Mouse (Mus musculus) embryonic facial prominence, embryonic 11.5 days (tissue): Measurements from ENCODE around the gene Mast3. TPM values are rescaled to one million over a fixed set of nuclear protein-coding genes. Genes with fewer than 3 reads are reported as not detected.
A peak's percentile ranks its signal among the peaks of the same experiment; 100 is the strongest.

Experiments
- ATAC-seq: fragments of 200-750 bp; cut with Nextera tagmentation; replicated peaks from 2 replicates; pipeline ENCODE4 v1.8.0; 2017; ENCODE audit warnings: low read depth; ENCODE audit not compliant: insufficient number of reproducible peaks, low FRiP score, low TSS enrichment
- DNase-seq: peaks from one replicate; pipeline ENCODE4 v3.0.0-alpha.2; 2015; ENCODE audit warnings: low spot score
- H3K27ac ChIP-seq: fragments of 300-500 bp; sonication (generic); replicated peaks from 2 replicates; pipeline ENCODE4 v1.5.1; 2014; ENCODE audit warnings: mild to moderate bottlenecking, low read depth, low read length, control low read depth
- H3K27me3 ChIP-seq: fragments of 300-500 bp; sonication (generic); 2 replicates; pipeline ENCODE4 v1.6.1; 2014; ENCODE audit warnings: mild to moderate bottlenecking, low read length, moderate library complexity, mixed read lengths; ENCODE audit not compliant: control insufficient read depth, insufficient read depth
- H3K36me3 ChIP-seq: fragments of 300-500 bp; sonication (generic); replicated peaks from 2 replicates; pipeline ENCODE4 v1.6.1; 2014; ENCODE audit warnings: low read depth, mild to moderate bottlenecking, low read length, moderate library complexity, mixed read lengths; ENCODE audit not compliant: control insufficient read depth, insufficient read depth
- H3K4me1 ChIP-seq: fragments of 300-500 bp; sonication (generic); 2 replicates; pipeline ENCODE4 v1.6.1; 2014; ENCODE audit warnings: low read length, mixed read lengths; ENCODE audit not compliant: control insufficient read depth, insufficient read depth
- H3K4me2 ChIP-seq: fragments of 300-500 bp; sonication (generic); 2 replicates; pipeline ENCODE4 v1.6.1; 2014; ENCODE audit warnings: low read depth, mild to moderate bottlenecking, control low read depth, low read length, moderate library complexity
- H3K4me3 ChIP-seq: fragments of 300-500 bp; sonication (generic); 2 replicates; pipeline ENCODE4 v1.5.1; 2014; ENCODE audit warnings: low read depth, low read length, control low read depth
- H3K9ac ChIP-seq: fragments of 300-500 bp; sonication (generic); replicated peaks from 2 replicates; pipeline ENCODE4 v1.6.1; 2014; ENCODE audit warnings: mild to moderate bottlenecking, control low read depth, low read length
- H3K9me3 ChIP-seq: fragments of 300-500 bp; sonication (generic); replicated peaks from 2 replicates; pipeline ENCODE4 v1.6.1; 2016; ENCODE audit warnings: mild to moderate bottlenecking, low read length, inconsistent platforms, mixed read lengths; ENCODE audit not compliant: control insufficient read depth
- WGBS: fragments of 180-500 bp; shearing (Covaris S2); extraction: QIAGEN DNeasy Blood & Tissue Kit; methylation state at CpG from one replicate; pipeline ENCODE4 v1.1.7; 2014; 5-methylcytosine and 5-hydroxymethylcytosine counted together
- polyA plus RNA-seq: library from polyadenylated mRNA; unstranded; fragments of >200 nt; fragmentation: Nextera tagmentation; extraction: Ambion mirVana; gene quantifications from 2 replicates; pipeline ENCODE4 v1.2.1, GENCODE M21; 2014

The Mast3 gene
- polyA plus RNA-seq, 1 experiment from 2014 or later = 9.7 TPM

DNA sequence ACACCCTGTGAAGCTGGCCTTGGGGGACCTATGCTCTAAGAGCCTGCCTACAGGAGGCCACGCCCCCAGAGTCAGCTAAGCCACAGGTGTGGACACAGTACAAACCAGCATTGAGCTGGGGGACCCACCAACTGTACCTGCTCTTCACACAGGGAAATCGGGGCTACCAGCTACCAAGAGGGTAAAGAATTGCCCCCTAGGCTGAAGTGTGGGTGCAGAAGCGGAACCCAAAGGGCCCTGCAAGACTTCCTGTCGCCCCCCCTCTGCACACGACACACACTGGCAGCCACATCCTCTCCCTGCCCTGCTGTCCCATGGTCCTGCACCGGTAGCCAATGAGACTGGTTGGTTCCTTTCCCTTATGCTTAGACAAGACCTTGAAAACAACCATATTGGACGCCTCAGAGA lies 13.6 kb downstream of the Mast3 start:
- Histone ChIP-seq H3K9ac (no peak overlapping the region; the same call in 1 of the 2 replicates), H3K4me2 (peak overlapping the region; percentile 16), H3K27me3 (no peaks in the 10 kb centered on the region), H3K27ac (no peak overlapping the region), H3K9me3 (no peaks in the 10 kb centered on the region), H3K4me1 (peaks cover 14% of the 10 kb centered on the region), H3K4me3 (no peak overlapping the region), H3K36me3 (0 out of 2 replicates have a peak, but pooled peaks cover 2% of the 10 kb centered on the region)
- DNase-seq (no peak), ATAC-seq (no peak)
- WGBS = 78% methylated on average over 7 of the region's 7 CpGs

DNA sequence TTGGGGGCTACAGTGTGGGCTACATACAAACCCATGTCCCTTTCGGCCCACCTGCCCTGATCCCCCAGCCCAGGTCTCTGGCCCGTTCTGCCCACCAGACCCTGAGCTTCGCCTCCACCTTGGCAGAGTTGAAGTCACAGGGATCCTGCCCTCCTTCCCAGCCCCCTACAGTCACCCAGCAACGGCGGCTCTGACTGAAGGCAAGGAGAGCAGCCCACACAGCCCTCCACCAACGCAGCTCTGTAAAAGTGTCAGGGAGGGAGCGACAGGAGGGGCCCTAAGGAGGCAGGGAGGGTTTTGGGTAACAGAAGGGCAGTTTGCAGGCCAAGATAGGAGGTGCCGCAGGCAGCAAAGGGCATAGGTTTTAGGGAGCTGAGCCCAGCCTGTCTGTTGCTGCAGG lies 14.0 kb downstream of the Mast3 start:
- Histone ChIP-seq H3K36me3 (peaks cover 4% of the 10 kb centered on the region; the same call in 1 of the 2 replicates), H3K27me3 (no peaks in the 10 kb centered on the region), H3K9me3 (no peaks in the 10 kb centered on the region), H3K4me1 (peaks cover 14% of the 10 kb centered on the region), H3K4me3 (0 out of 2 replicates have a peak overlapping the region, but pooled peaks have one; percentile 9), H3K4me2 (peak overlapping the region; percentile 16; the same call in 1 of the 2 replicates), H3K27ac (no peak overlapping the region), H3K9ac (peak overlapping the region; percentile 2; the same call in 1 of the 2 replicates)
- 73% methylated on average over 8 of the region's 8 CpGs for WGBS
- no peak for ATAC-seq
- DNase-seq = no peak

DNA sequence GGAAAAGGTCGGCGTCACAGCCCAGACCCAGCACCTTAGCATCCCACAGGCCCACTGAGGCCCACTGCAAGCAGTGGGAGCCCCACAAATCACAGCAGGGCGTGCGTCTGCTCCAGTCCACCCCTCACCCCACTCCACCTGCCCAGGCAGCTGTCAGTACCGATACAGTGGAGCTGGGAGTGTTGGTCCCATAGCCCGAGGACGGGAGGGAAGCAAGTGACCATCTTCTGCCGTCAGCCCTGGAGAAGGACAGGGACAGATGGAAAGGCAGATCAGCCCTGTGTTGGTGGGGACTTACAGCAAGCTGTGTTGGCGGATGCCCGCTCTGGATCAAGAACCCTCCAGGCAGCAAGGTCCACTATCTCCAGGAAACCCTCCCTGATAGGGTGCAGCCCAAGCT lies 15.8 kb downstream of the Mast3 start:
- Histone ChIP-seq H3K36me3 (peaks cover 4% of the 10 kb centered on the region), H3K27me3 (no peaks in the 10 kb centered on the region), H3K4me2 (no peak overlapping the region), H3K9me3 (no peaks in the 10 kb centered on the region), H3K4me3 (no peak overlapping the region), H3K9ac (no peak overlapping the region; the same call in 1 of the 2 replicates), H3K27ac (no peak overlapping the region), H3K4me1 (peaks cover 14% of the 10 kb centered on the region)
- no peak for ATAC-seq
- no peak for DNase-seq
- WGBS = 75% methylated on average over 10 of the region's 10 CpGs

DNA sequence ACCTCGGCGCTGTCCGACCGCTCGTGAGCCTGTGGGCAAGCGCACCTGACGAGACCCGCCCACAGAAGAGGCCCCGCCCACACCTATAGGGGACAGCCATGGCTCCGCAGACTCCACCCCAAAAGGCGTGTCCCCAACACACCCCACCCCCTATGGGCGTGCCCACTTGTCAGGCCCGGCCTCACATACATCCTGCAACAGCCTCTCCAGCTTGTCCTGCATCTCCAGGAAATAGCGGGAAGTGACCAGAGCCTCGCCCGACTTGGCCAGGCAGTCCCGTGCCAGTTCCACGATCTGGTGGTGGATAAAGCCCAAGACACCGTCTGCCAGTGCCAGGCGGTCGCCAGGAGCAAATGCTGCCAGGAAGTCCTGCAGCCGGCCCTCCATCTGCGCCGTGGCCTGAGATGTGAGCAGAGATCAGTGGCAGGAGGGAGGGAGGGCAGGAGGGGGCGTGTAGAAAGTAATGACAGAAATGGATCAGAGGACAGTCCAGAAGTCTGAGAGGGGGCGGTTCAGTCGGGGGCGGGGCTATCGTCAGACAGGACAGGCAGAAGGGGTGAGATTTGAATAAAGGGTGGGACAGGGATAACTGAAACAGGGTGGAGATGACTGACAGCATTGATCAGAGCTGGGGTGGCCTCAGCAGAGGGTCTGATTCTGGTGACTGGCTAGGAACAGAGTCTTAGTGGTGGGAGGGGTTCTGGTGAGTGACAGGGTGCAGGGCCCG lies 16.8 kb downstream of the Mast3 start:
- no peaks in the 10 kb centered on the region for H3K9me3 ChIP-seq
- DNase-seq = peak; percentile 76
- H3K9ac ChIP-seq = no peak overlapping the region; the same call in 1 of the 2 replicates
- H3K4me2 ChIP-seq = peak overlapping the region; percentile 2; the same call in 1 of the 2 replicates
- no peak overlapping the region for H3K27ac ChIP-seq
- peaks cover 4% of the 10 kb centered on the region for H3K36me3 ChIP-seq
- no peak overlapping the region for H3K4me3 ChIP-seq
- ATAC-seq = no peak
- no peaks in the 10 kb centered on the region for H3K27me3 ChIP-seq
- peaks cover 13% of the 10 kb centered on the region for H3K4me1 ChIP-seq
- WGBS = 16% methylated on average over 29 of the region's 30 CpGs

DNA sequence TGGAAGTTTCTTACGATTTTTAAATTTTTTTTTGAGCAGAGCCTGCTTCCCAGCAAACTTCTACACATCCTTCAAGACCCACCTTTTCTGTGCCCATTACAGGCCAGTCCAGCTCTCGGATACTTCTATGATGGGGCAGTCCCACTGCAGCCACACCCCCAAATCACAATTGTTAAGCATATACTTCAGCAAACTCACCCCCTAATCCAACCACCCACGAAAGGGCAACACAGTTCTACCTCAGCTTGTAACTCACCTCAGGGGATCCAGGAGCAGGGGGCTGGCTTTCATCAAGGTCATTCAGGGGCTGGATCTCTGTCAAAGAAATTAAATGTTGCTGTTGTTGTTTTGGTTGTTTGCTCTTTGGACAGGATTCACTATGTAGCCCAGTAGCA lies 17.8 kb downstream of the Mast3 start:
- Histone ChIP-seq H3K9ac (no peak overlapping the region), H3K27ac (no peak overlapping the region), H3K4me3 (no peak overlapping the region), H3K4me1 (peaks cover 8% of the 10 kb centered on the region; the same call in 1 of the 2 replicates), H3K36me3 (peaks cover 4% of the 10 kb centered on the region), H3K4me2 (no peak overlapping the region), H3K27me3 (no peaks in the 10 kb centered on the region), H3K9me3 (no peaks in the 10 kb centered on the region)
- 90% methylated on average over 3 of the region's 3 CpGs for WGBS
- DNase-seq (no peak), ATAC-seq (no peak)

DNA sequence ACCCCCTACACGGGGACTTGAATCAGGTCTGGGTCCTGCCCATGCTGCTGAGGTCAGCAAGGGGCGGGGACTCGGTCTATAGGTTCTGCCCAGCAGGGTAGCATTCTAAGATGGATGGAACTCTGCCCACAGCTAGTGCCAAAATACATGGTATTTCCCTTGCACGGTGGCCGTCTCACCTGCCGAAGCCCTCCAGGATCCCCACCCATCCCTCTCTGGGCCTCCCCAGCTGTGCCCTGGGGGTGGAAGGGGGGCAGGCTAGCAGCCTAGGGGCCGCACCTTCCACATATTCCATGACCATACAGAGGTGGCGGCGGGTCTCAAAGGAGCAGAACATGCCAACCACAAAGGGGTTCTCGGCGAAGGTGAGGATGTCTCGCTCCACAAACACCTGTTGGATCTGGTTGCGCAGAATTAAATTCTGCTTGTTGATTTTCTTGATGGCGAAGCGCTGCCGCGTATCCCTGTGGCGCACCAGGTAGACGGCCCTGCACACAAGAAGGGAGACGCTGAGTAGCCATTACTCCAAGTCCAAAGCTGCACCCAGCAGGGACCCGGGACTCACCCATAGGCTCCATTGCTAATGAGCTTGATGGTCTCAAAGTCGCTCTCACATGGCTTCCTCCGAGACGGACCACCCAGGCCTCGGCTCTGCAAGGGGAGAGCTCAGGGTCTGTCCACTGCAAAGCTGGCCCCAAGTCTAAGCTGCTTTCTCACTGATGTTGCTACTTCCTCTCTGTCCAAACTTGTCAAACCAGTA lies 18.4 kb downstream of the Mast3 start:
- peaks cover 8% of the 10 kb centered on the region; the same call in 1 of the 2 replicates for H3K4me1 ChIP-seq
- DNase-seq (no peak), ATAC-seq (no peak)
- H3K36me3 ChIP-seq = peaks cover 7% of the 10 kb centered on the region
- H3K27me3 ChIP-seq = no peaks in the 10 kb centered on the region
- H3K9ac ChIP-seq = no peak overlapping the region
- H3K27ac ChIP-seq = no peak overlapping the region
- H3K4me3 ChIP-seq = no peak overlapping the region
- H3K4me2 ChIP-seq = no peak overlapping the region
- 85% methylated on average over 25 of the region's 25 CpGs for WGBS
- H3K9me3 ChIP-seq = no peaks in the 10 kb centered on the region

DNA sequence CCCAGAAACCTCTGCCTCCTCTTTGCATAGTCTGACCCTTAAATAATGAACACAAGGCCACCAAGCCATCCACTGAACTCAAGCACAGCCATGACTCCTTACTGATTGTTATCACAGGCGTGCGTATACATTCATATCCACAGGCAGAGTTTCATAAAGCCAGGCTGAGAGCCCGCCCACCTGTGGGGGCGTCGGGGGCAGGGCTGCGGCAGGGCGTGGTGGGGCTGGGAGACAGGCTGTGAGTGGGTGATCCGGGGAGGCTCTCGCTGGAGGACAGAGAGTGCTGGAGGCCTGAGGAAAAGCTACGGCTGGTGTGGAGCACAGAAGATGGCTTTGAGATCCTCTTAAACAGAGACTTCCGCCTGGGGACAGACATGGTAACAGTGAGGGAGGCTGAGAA lies 24.8 kb downstream of the Mast3 start:
- no peak overlapping the region for H3K9ac ChIP-seq
- DNase-seq (no peak), ATAC-seq (no peak)
- H3K27ac ChIP-seq = no peak overlapping the region
- no peaks in the 10 kb centered on the region for H3K27me3 ChIP-seq
- H3K4me1 ChIP-seq = no peaks in the 10 kb centered on the region; the same call in 1 of the 2 replicates
- WGBS = 84% methylated on average over 11 of the region's 11 CpGs
- H3K4me2 ChIP-seq = no peak overlapping the region
- H3K36me3 ChIP-seq = peaks cover 3% of the 10 kb centered on the region
- H3K4me3 ChIP-seq = no peak overlapping the region
- H3K9me3 ChIP-seq = no peaks in the 10 kb centered on the region
